Mouse (Mus musculus) heart, embryonic 13.5 days (tissue): Measurements from ENCODE around the gene Gm7257. TPM values are rescaled to one million over a fixed set of nuclear protein-coding genes. Genes with fewer than 3 reads are reported as not detected.

Experiments used
- ATAC-seq: fragments of 200-750 bp; cut with Nextera tagmentation; 2 replicates; pipeline ENCODE4 v1.8.0; 2017; ENCODE audit warnings: moderate TSS enrichment; ENCODE audit not compliant: insufficient number of reproducible peaks, low FRiP score, low TSS enrichment; ENCODE audit errors: extremely low read depth
- H3K27ac ChIP-seq: fragments of 300-500 bp; sonication (generic); replicated peaks from 2 replicates; pipeline ENCODE4 v1.5.1; 2015; ENCODE audit warnings: moderate library complexity, mild to moderate bottlenecking, inconsistent platforms
- H3K27me3 ChIP-seq: fragments of 300-500 bp; sonication (generic); replicated peaks from 2 replicates; pipeline ENCODE4 v1.6.1; 2015; ENCODE audit warnings: mild to moderate bottlenecking, inconsistent platforms
- H3K36me3 ChIP-seq: fragments of 300-500 bp; sonication (generic); 2 replicates; pipeline ENCODE4 v1.6.1; 2015; ENCODE audit warnings: mild to moderate bottlenecking, inconsistent platforms
- H3K4me1 ChIP-seq: fragments of 300-500 bp; sonication (generic); 2 replicates; pipeline ENCODE4 v1.6.1; 2015; ENCODE audit warnings: inconsistent platforms
- H3K4me2 ChIP-seq: fragments of 300-500 bp; sonication (generic); 2 replicates; pipeline ENCODE4 v1.6.1; 2015; ENCODE audit warnings: inconsistent platforms, mild to moderate bottlenecking, moderate library complexity
- H3K4me3 ChIP-seq: fragments of 300-500 bp; sonication (generic); 2 replicates; pipeline ENCODE4 v1.5.1; 2015; ENCODE audit warnings: moderate library complexity, mild to moderate bottlenecking, inconsistent platforms
- H3K9ac ChIP-seq: fragments of 300-500 bp; sonication (generic); 2 replicates; pipeline ENCODE4 v1.6.1; 2015; ENCODE audit warnings: inconsistent platforms, mild to moderate bottlenecking, moderate library complexity
- H3K9me3 ChIP-seq: fragments of 300-500 bp; sonication (generic); 2 replicates; pipeline ENCODE4 v1.6.1; 2016; ENCODE audit warnings: inconsistent platforms
- WGBS: fragments of 180-500 bp; shearing (Covaris S2); methylation state at CpG from one replicate; pipeline ENCODE4 v1.1.7; 2015; ENCODE audit warnings: mixed read lengths; 5-methylcytosine and 5-hydroxymethylcytosine counted together
- polyA plus RNA-seq: library from polyadenylated mRNA; unstranded; fragments of >200 nt; fragmentation: Nextera tagmentation; extraction: Ambion mirVana; gene quantifications from 2 replicates; pipeline ENCODE4 v1.2.1, GENCODE M21; 2015

The Gm7257 gene
- polyA plus RNA-seq = not detected in 2 replicates

DNA sequence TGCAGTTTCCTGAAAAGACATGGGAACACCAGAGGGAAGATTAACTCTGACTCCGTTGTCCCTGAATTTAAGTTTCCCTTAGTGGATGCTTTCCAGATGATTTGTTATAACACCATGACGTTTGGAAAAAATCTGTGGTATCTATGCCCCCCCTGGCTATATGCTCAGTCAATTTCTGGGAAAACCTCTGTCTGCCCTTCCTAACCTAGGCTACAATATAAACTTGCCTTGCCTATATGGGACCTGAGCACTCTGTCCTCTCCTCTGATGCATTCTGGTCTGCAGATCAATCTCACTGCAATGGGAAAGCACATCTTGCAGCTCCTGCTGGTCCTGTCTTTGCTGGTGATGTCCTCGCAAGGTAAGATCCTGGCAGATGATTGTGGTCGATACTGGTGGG, at the start of gene Gm7257:
Gm7257 (plus strand) TSS at position 301 of the 400 bp plus-strand sequence.
- H3K36me3 ChIP-seq = no peaks in the 10 kb centered on the region
- 61% methylated on average over 4 of the region's 4 CpGs for WGBS
- H3K9me3 ChIP-seq = peaks cover 7% of the 10 kb centered on the region
- H3K4me1 ChIP-seq = no peaks in the 10 kb centered on the region
- H3K4me3 ChIP-seq = no peak within 1 kb of the TSS
- no peak within 1 kb of the TSS for H3K4me2 ChIP-seq
- H3K9ac ChIP-seq = no peak within 1 kb of the TSS
- no peaks in the 10 kb centered on the region for H3K27me3 ChIP-seq
- ATAC-seq = no peak
- H3K27ac ChIP-seq = no peak within 1 kb of the TSS

DNA sequence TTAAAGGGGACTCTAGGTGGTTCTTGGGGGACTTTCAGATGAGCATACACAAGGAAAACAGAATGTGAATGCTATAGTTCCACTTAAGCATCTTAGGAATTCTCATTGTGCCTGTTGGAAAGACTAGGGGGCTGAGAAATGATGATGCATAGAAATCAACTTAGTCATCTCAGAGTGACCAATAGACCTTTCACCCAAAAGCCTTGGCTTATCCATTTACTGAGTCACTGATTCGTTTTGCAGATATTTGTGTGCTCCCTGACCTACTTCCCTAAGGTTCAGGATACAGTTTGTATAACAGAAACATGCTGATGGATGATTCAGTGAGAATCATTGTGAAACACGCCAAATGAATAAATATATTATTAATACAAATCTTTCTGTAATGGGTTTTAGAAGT, 28.7 kb upstream of the Gm7257 start:
- no peak overlapping the region for H3K9ac ChIP-seq
- no peak overlapping the region for H3K27ac ChIP-seq
- no peaks in the 10 kb centered on the region for H3K36me3 ChIP-seq
- 48% methylated on average over 2 of the region's 2 CpGs for WGBS
- H3K9me3 ChIP-seq = peaks cover 18% of the 10 kb centered on the region
- H3K4me1 ChIP-seq = no peaks in the 10 kb centered on the region
- ATAC-seq = no peak
- H3K27me3 ChIP-seq = no peaks in the 10 kb centered on the region
- no peak overlapping the region for H3K4me2 ChIP-seq
- no peak overlapping the region for H3K4me3 ChIP-seq

DNA sequence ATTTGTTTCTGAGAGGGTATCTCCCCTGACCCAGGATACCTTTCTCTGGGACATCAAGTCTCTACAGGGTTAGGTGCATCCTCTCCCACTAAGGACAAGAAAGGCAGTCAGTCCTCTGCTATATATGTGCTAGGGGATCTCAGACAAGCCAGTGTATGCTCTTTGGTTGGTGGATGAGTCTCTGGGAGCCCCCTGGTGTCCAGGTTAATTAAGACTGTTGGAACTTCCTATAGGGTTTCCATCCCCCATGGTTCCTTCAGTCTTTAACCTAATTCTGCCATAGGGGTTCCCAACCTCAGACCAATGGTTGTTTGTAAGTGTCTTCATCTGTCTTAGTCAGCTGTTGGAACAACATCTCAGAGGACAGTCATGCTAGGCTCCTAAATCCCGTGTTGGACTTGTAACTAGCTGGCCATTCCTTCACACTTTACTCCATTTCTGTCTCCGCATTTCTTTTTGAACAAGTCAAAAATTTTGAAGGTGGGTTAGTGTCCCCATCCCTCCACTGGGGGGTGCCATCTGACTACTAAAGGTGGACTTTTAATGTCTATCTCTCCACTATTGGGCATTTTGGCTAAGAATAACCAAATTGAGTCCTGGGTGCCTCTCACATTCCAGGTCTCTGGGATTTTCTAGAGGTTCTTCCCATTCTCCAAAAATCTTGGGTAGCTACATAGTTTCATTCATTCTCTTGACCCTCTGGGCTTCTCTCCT, 3.5 kb downstream of the Gm7257 start:
- Histone ChIP-seq H3K27me3 (no peaks in the 10 kb centered on the region), H3K9ac (no peak overlapping the region), H3K4me1 (no peaks in the 10 kb centered on the region), H3K36me3 (no peaks in the 10 kb centered on the region), H3K27ac (no peak overlapping the region), H3K4me3 (no peak overlapping the region), H3K9me3 (peaks cover 7% of the 10 kb centered on the region), H3K4me2 (no peak overlapping the region)
- 30% methylated on average over 2 of the region's 2 CpGs for WGBS
- ATAC-seq = no peak

DNA sequence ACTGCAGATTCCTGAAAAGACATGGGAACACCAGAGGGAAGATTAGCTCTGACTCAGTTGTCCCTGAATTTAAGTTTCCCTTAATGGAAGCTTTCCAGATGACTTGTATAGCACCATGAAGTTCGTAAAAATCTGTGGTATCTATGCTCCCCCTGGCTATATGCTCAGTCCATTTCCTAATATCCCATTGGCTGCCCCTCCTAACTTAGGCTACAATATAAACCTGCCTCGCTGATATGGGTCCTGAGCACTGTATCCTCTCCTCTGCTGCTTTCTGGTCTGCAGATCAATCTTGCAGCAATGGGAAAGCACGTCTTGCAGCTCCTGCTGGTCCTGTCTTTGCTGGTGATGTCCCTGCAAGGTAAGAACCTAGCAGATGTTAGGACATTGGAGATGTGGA, 43.7 kb downstream of the Gm7257 start, which contains the start of gene Gm9513:
Gm9513 (plus strand) TSS at position 301 of the 400 bp plus-strand sequence.
- 46% methylated on average over 3 of the region's 3 CpGs for WGBS

More for the DNA sequence above, 43.7 kb downstream of the Gm7257 start, which contains the start of gene Gm9513:
- Histone ChIP-seq H3K9ac (no peak within 1 kb of the TSS), H3K4me3 (no peak within 1 kb of the TSS), H3K27ac (no peak within 1 kb of the TSS), H3K4me1 (no peaks in the 10 kb centered on the region), H3K9me3 (0 out of 2 replicates have a peak, but pooled peaks cover 17% of the 10 kb centered on the region), H3K4me2 (no peak within 1 kb of the TSS), H3K27me3 (no peaks in the 10 kb centered on the region), H3K36me3 (no peaks in the 10 kb centered on the region)
- no peak for ATAC-seq

Other genes with a start within 250 kb of the Gm7257 start
- not detected in 2 replicates for gene Gm9513, start 43.8 kb downstream of the Gm7257 start, polyA plus RNA-seq
- not detected in 2 replicates for gene Gm5615, start 110.1 kb downstream of the Gm7257 start, polyA plus RNA-seq
- gene Gm17689, start 150.8 kb downstream of the Gm7257 start, polyA plus RNA-seq = not detected in 2 replicates
- gene A630095E13Rik, start 211.5 kb downstream of the Gm7257 start, polyA plus RNA-seq = not detected in 2 replicates